Mouse (Mus musculus) cerebellum, adult 11-12 months (tissue): ENCODE results near the gene Icam4.
"Not testable (repeated sequence)": the region's sequence is repeated elsewhere in the genome, so short reads cannot be mapped to it uniquely, and the experiment has no call there.

Experiments
- DNase-seq: peaks from one replicate; pipeline ENCODE4 v3.0.0; 2022

The Icam4 gene

GRCm38 (mm10) chr9:21036161-21036560 lies 7.0 kb downstream of the Icam4 start:
- DNase-seq = no peak

GRCm38 (mm10) chr9:21036666-21037065 lies 7.5 kb downstream of the Icam4 start:
- DNase-seq = no peak

- no peak for DNase-seq
Observed at GRCm38 (mm10) chr9:21037481-21037891, 8.3 kb downstream of the Icam4 start.

GRCm38 (mm10) chr9:21039779-21040178 lies 10.6 kb downstream of the Icam4 start:
- DNase-seq = no peak

- DNase-seq = no peak
Observed at GRCm38 (mm10) chr9:21041308-21041707, 12.1 kb downstream of the Icam4 start.

- DNase-seq = no peak
Observed at GRCm38 (mm10) chr9:21043563-21043962, 14.4 kb downstream of the Icam4 start.

- DNase-seq = not testable (repeated sequence)
Observed at GRCm38 (mm10) chr9:21044785-21045184, 15.6 kb downstream of the Icam4 start.

GRCm38 (mm10) chr9:21045235-21045634 lies 16.1 kb downstream of the Icam4 start:
- no peak for DNase-seq

GRCm38 (mm10) chr9:21051578-21051977 lies 22.4 kb downstream of the Icam4 start:
- no peak for DNase-seq

GRCm38 (mm10) chr9:21062928-21063327 lies 33.8 kb downstream of the Icam4 start:
- DNase-seq = no peak

GRCm38 (mm10) chr9:21067006-21067684 lies 38.0 kb downstream of the Icam4 start, which contains the start of gene Zglp1:
TSS of gene Zglp1 (minus strand) at chr9:21067093.
- no peak for DNase-seq

- DNase-seq = no peak
Observed at GRCm38 (mm10) chr9:21072641-21073040, 43.5 kb downstream of the Icam4 start.

GRCm38 (mm10) chr9:21073044-21073840 lies 44.1 kb downstream of the Icam4 start, which contains the start of the genes Gm49373 and Fdx1l:
TSS of gene Gm49373 (minus strand) at chr9:21073096.
TSS of gene Fdx1l (minus strand) at chr9:21073614.
- peak; percentile 89 for DNase-seq

- no peak for DNase-seq
Observed at GRCm38 (mm10) chr9:21074173-21074572, 45.0 kb downstream of the Icam4 start.

GRCm38 (mm10) chr9:21075625-21076024 lies 46.5 kb downstream of the Icam4 start:
- no peak for DNase-seq
